Comparison of ENCODE assay signal across 9 mouse cellular contexts in genomic region chr19:12797071-12797470, GRCm38 (mm10). TPM values are rescaled to one million over a fixed set of nuclear protein-coding genes. Genes with fewer than 3 reads are reported as not detected.
DNase-seq lines count a peak whose midpoint lies in the region; ATAC-seq lines count a peak whose summit lies in the region.
"Had no signal": no experiment of that assay in that cellular context is flagged by ENCODE, and none has a peak within 500 bp of the region (broad histone marks: within the 10 kb centered on the region; RNA-seq: fewer than 3 reads in every experiment).

No protein-coding gene starts in this region.

- peak overlapping the region; percentile 100 for H3K27ac ChIP-seq in heart, embryonic 13.5 days (replicated peaks)
- H3K27ac ChIP-seq in limb, embryonic 10.5 days, result peak overlapping the region; percentile 98
- peak overlapping the region; percentile 81; the same call in 1 of the 2 replicates for H3K27ac ChIP-seq in midbrain, embryonic 14.5 days (replicated peaks; ENCODE audit: low read depth, low read length)

- peaks cover 11% of the 10 kb centered on the region for H3K4me1 ChIP-seq in heart, embryonic 13.5 days
- peaks cover 8% of the 10 kb centered on the region; the same call in 1 of the 2 replicates for H3K4me1 ChIP-seq in limb, embryonic 10.5 days
- peaks cover 9% of the 10 kb centered on the region for H3K4me1 ChIP-seq in midbrain, embryonic 14.5 days (ENCODE audit: control insufficient read depth, insufficient read depth, low read length)

- H3K36me3 ChIP-seq in heart, embryonic 13.5 days, result no peaks in the 10 kb centered on the region
- no peaks in the 10 kb centered on the region for H3K36me3 ChIP-seq in limb, embryonic 10.5 days
- H3K36me3 ChIP-seq in midbrain, embryonic 14.5 days (ENCODE audit: control insufficient read depth, insufficient read depth, low read length), result no peaks in the 10 kb centered on the region

- peak overlapping the region; percentile 89 for H3K9ac ChIP-seq in heart, embryonic 13.5 days
- H3K9ac ChIP-seq in midbrain, embryonic 14.5 days (replicated peaks; ENCODE audit: low read length), result peak overlapping the region; percentile 60

- DNase-seq in ovary, postnatal 14 days (ENCODE audit: low spot score), result peak; percentile 9
- no peak for DNase-seq in ovary, postnatal 10 days (ENCODE audit: low spot score)
- peak; percentile 24 for DNase-seq in c-Kit-positive CD71-negative TER-119-negative erythroid progenitor cells, embryonic 14.5 days (ENCODE audit: low read depth)
- no peak for DNase-seq in limb, embryonic 10.5 days (ENCODE audit: low spot score)
- DNase-seq in midbrain, embryonic 14.5 days, result peak; percentile 72
- no peak for DNase-seq in right cerebral cortex, postnatal 14 days

- no peaks in the 10 kb centered on the region; the same call in 1 of the 2 replicates for H3K27me3 ChIP-seq in heart, embryonic 13.5 days (replicated peaks)
- H3K27me3 ChIP-seq in limb, embryonic 10.5 days (ENCODE audit: low read depth, poor library complexity, severe bottlenecking), result no peaks in the 10 kb centered on the region
- no peaks in the 10 kb centered on the region for H3K27me3 ChIP-seq in midbrain, embryonic 14.5 days (ENCODE audit: control insufficient read depth, insufficient read depth, low read length)

- ATAC-seq in heart, embryonic 13.5 days (ENCODE audit: extremely low read depth, insufficient number of reproducible peaks, low FRiP score, low TSS enrichment), result no peak
- no peak for ATAC-seq in midbrain, embryonic 14.5 days (ENCODE audit: low FRiP score, low TSS enrichment)
- no peak for ATAC-seq in frontal cortex, adult (ENCODE audit: low TSS enrichment)

- no peaks in the 10 kb centered on the region for H3K9me3 ChIP-seq in heart, embryonic 13.5 days
- no peaks in the 10 kb centered on the region for H3K9me3 ChIP-seq in limb, embryonic 10.5 days (replicated peaks)
- no peaks in the 10 kb centered on the region for H3K9me3 ChIP-seq in midbrain, embryonic 14.5 days (ENCODE audit: control insufficient read depth, low read length)

- peak overlapping the region; percentile 89 for H3K4me2 ChIP-seq in heart, embryonic 13.5 days
- H3K4me2 ChIP-seq in midbrain, embryonic 14.5 days (ENCODE audit: low read length), result peak overlapping the region; percentile 86

- H3K4me3 ChIP-seq in heart, embryonic 13.5 days, result peak overlapping the region; percentile 96
- H3K4me3 ChIP-seq in limb, embryonic 10.5 days, result peak overlapping the region; percentile 89
- H3K4me3 ChIP-seq in midbrain, embryonic 14.5 days (replicated peaks; ENCODE audit: low read depth, low read length), result peak overlapping the region; percentile 84

- 2% methylated on average over 7 of the region's 7 CpGs for WGBS in heart, embryonic 13.5 days
- 2% methylated on average over 7 of the region's 7 CpGs for WGBS in limb, embryonic 10.5 days
- 1% methylated on average over 7 of the region's 7 CpGs for WGBS in midbrain, embryonic 14.5 days

RNA-seq across cellular contexts. Expression of gene Lpxn, which starts 1.1 kb away (rescaled TPM):
- polyA plus RNA-seq in heart, embryonic 13.5 days (2015; fragmentation: Nextera tagmentation; extraction: Ambion mirVana), result 1.2 TPM in 2 replicates
- 0.68 and 0.78 TPM in 2 replicates for polyA plus RNA-seq in limb, embryonic 10.5 days (2016; fragmentation: Nextera tagmentation; extraction: Ambion mirVana)
- polyA plus RNA-seq in midbrain, embryonic 14.5 days (2014; fragmentation: Nextera tagmentation; extraction: Ambion mirVana), result 0.46 and 1.3 TPM in 2 replicates

RNA-seq across cellular contexts. Expression of gene Zfp91, which starts 1.1 kb away (rescaled TPM):
- 10.0 and 10.4 TPM in 2 replicates for polyA plus RNA-seq in heart, embryonic 13.5 days (2015; fragmentation: Nextera tagmentation; extraction: Ambion mirVana)
- polyA plus RNA-seq in limb, embryonic 10.5 days (2016; fragmentation: Nextera tagmentation; extraction: Ambion mirVana), result 11.0 and 13.5 TPM in 2 replicates
- polyA plus RNA-seq in midbrain, embryonic 14.5 days (2014; fragmentation: Nextera tagmentation; extraction: Ambion mirVana), result 10.6 and 15.3 TPM in 2 replicates

RNA-seq across cellular contexts. Expression of gene Cntf, which starts 31.6 kb away (rescaled TPM):
- 0.78 and 0.82 TPM in 2 replicates for polyA plus RNA-seq in heart, embryonic 13.5 days (2015; fragmentation: Nextera tagmentation; extraction: Ambion mirVana)
- polyA plus RNA-seq in limb, embryonic 10.5 days (2016; fragmentation: Nextera tagmentation; extraction: Ambion mirVana), result 1.8 and 2.2 TPM in 2 replicates
- 1.9 TPM in 1 of 2 replicates, not detected in the other for polyA plus RNA-seq in midbrain, embryonic 14.5 days (2014; fragmentation: Nextera tagmentation; extraction: Ambion mirVana)

RNA-seq across cellular contexts. Expression of gene Gm5244, which starts 49.4 kb away (rescaled TPM):
- polyA plus RNA-seq in heart, embryonic 13.5 days (2015; fragmentation: Nextera tagmentation; extraction: Ambion mirVana), result not detected in 2 replicates
- not detected in 2 replicates for polyA plus RNA-seq in limb, embryonic 10.5 days (2016; fragmentation: Nextera tagmentation; extraction: Ambion mirVana)
- polyA plus RNA-seq in midbrain, embryonic 14.5 days (2014; fragmentation: Nextera tagmentation; extraction: Ambion mirVana), result not detected in 2 replicates
- polyA plus RNA-seq: frontal cortex, adult 2 months had no signal

Comparison
In these comparisons a context has a peak if more than half of its experiments do, and no peak if none do; other contexts are left out.
1. DNase-seq: peak in ovary, postnatal 14 days (single experiment), c-Kit-positive CD71-negative TER-119-negative erythroid progenitor cells, embryonic 14.5 days (single experiment) and midbrain, embryonic 14.5 days (single experiment); none in ovary, postnatal 10 days (single experiment), limb, embryonic 10.5 days (single experiment) and right cerebral cortex, postnatal 14 days (single experiment).
2. Peak in every context shown above with its lines, with median percentiles within 50 percentile points of each other: H3K27ac ChIP-seq and H3K4me3 ChIP-seq.